Mouse (Mus musculus): ENCODE data around the gene Gpx6. TPM values are rescaled to one million over a fixed set of nuclear protein-coding genes. Genes with fewer than 3 reads are reported as not detected.
A peak's percentile ranks its signal among the peaks of the same experiment; 100 is the strongest.

Gene Gpx6
- polyA plus RNA-seq, 1 experiment from 2014 or later = 0.60 TPM

DNA sequence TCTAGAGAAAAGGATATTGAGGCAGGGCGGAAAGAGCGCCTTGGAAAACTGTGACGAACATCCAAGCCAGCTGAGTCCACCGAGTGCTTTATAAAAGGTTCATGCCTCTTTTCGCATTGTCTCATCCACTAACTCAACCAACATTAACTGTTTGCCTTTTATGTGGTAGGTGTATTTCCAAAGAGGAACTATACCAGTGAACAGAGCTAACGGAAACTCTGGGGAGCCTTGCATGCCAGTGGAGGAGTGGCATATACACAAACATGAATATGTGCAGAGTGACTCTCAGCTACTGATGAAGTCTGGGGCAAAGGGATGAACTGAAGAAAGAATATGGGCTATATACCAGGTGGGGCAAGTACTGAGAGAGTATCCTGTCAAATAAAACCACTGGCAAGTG is 11.5 kb downstream of the Gpx6 start:
- ATAC-seq (ENCODE audit: insufficient number of reproducible peaks, insufficient read depth, low FRiP score, low TSS enrichment, low read depth) = no peak
- no peak overlapping the region for H3K4me3 ChIP-seq (replicated peaks)
- H3K27ac ChIP-seq = no peak overlapping the region
- peaks cover 13% of the 10 kb centered on the region for H3K27me3 ChIP-seq
- WGBS = 74% methylated on average over 6 of the region's 6 CpGs
- peak overlapping the region; percentile 55; the same call in 1 of the 2 replicates for H3K4me2 ChIP-seq
- no peaks in the 10 kb centered on the region for H3K9me3 ChIP-seq
- H3K4me1 ChIP-seq (replicated peaks) = no peaks in the 10 kb centered on the region
- H3K9ac ChIP-seq (replicated peaks) = no peak overlapping the region
- H3K36me3 ChIP-seq = no peaks in the 10 kb centered on the region

GRCm38 (mm10) chr13:21326191-21326590 is 14.3 kb downstream of the Gpx6 start:
- ATAC-seq (ENCODE audit: insufficient number of reproducible peaks, insufficient read depth, low FRiP score, low TSS enrichment, low read depth) = no peak
- Histone ChIP-seq H3K27ac (no peak overlapping the region), H3K36me3 (no peaks in the 10 kb centered on the region), H3K27me3 (peaks cover 13% of the 10 kb centered on the region; the same call in 1 of the 2 replicates), H3K9me3 (no peaks in the 10 kb centered on the region), H3K9ac (replicated peaks) (no peak overlapping the region), H3K4me2 (peak overlapping the region; percentile 69), H3K4me3 (replicated peaks) (no peak overlapping the region), H3K4me1 (replicated peaks) (no peaks in the 10 kb centered on the region)
- WGBS = 6% methylated on average over 4 of the region's 4 CpGs

DNA sequence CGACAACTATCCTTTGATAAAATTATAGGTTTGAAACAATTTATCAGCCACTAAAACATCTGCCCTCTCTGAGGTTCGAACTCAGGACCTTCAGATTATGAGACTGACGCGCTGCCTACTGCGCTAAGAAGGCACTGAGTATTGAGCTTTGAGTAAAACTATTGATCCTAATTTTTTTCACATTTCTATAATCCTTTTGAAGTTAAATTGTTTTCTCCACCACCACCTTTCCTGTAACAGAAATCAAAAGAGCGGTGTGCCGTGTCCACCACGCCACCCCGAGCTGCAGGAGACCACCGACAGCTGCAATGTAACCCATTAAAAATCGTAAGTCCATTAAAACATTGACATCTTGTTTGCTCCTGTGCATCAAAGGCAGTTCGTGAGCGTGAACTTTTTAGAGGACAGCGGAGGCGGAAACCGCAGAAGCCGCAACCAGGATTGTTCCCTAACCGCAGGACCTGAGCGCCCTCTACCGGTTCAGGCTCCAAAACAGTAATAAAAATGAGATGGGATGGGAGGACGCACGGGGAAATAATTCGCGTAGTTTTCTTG is 14.8 kb downstream of the Gpx6 start:
- H3K27me3 ChIP-seq = peaks cover 11% of the 10 kb centered on the region; the same call in 1 of the 2 replicates
- WGBS = 1% methylated on average over 24 of the region's 24 CpGs

GRCm38 (mm10) chr13:21327424-21327823 is 15.5 kb downstream of the Gpx6 start:
- Histone ChIP-seq H3K4me1 (replicated peaks) (no peaks in the 10 kb centered on the region), H3K36me3 (no peaks in the 10 kb centered on the region), H3K27me3 (peaks cover 8% of the 10 kb centered on the region; the same call in 1 of the 2 replicates), H3K4me3 (replicated peaks) (peak overlapping the region; percentile 46), H3K4me2 (peak overlapping the region; percentile 69), H3K9me3 (no peaks in the 10 kb centered on the region), H3K9ac (replicated peaks) (peak overlapping the region; percentile 37; the same call in 1 of the 2 replicates), H3K27ac (no peak overlapping the region)
- ATAC-seq (ENCODE audit: insufficient number of reproducible peaks, insufficient read depth, low FRiP score, low TSS enrichment, low read depth) = peak; percentile 67; the same call in 1 of the 2 replicates
- WGBS = under 1% methylated on average over 9 of the region's 9 CpGs

More for the DNA sequence above, 14.8 kb downstream of the Gpx6 start:
- no peaks in the 10 kb centered on the region for H3K9me3 ChIP-seq
- H3K4me3 ChIP-seq (replicated peaks) = peak overlapping the region; percentile 46
- 0 out of 2 replicates have a peak overlapping the region, but pooled peaks have one; percentile 32 for H3K9ac ChIP-seq (replicated peaks)
- H3K36me3 ChIP-seq = no peaks in the 10 kb centered on the region
- peak overlapping the region; percentile 69 for H3K4me2 ChIP-seq
- ATAC-seq (ENCODE audit: insufficient number of reproducible peaks, insufficient read depth, low FRiP score, low TSS enrichment, low read depth) = peak; percentile 66; the same call in 1 of the 2 replicates
- no peak overlapping the region for H3K27ac ChIP-seq
- H3K4me1 ChIP-seq (replicated peaks) = no peaks in the 10 kb centered on the region

GRCm38 (mm10) chr13:21346610-21347009 is 34.7 kb downstream of the Gpx6 start, which contains the start of gene Olfr1367:
Olfr1367 (plus strand) TSS chr13:21346910.
- Histone ChIP-seq H3K36me3 (no peaks in the 10 kb centered on the region), H3K9ac (replicated peaks) (no peak within 1 kb of the TSS), H3K27ac (no peak within 1 kb of the TSS), H3K27me3 (no peaks in the 10 kb centered on the region), H3K4me1 (replicated peaks) (no peaks in the 10 kb centered on the region), H3K4me3 (replicated peaks) (no peak within 1 kb of the TSS), H3K9me3 (no peaks in the 10 kb centered on the region), H3K4me2 (no peak within 1 kb of the TSS)
- no peak for ATAC-seq (ENCODE audit: insufficient number of reproducible peaks, insufficient read depth, low FRiP score, low TSS enrichment, low read depth)
- WGBS = 100% methylated on average over 1 of the region's 1 CpGs

GRCm38 (mm10) chr13:21350593-21350992 is 38.7 kb downstream of the Gpx6 start:
- Histone ChIP-seq H3K4me1 (replicated peaks) (no peaks in the 10 kb centered on the region), H3K4me3 (replicated peaks) (no peak overlapping the region), H3K36me3 (no peaks in the 10 kb centered on the region), H3K27ac (no peak overlapping the region), H3K27me3 (peaks cover 3% of the 10 kb centered on the region; the same call in 1 of the 2 replicates), H3K9me3 (no peaks in the 10 kb centered on the region), H3K9ac (replicated peaks) (no peak overlapping the region), H3K4me2 (no peak overlapping the region)
- ATAC-seq (ENCODE audit: insufficient number of reproducible peaks, insufficient read depth, low FRiP score, low TSS enrichment, low read depth) = no peak

- Histone ChIP-seq H3K9ac (replicated peaks) (peak within 1 kb of the TSS; percentile 94), H3K4me1 (replicated peaks) (peaks cover 15% of the 10 kb centered on the region), H3K27ac (peak within 1 kb of the TSS; percentile 88), H3K36me3 (peaks cover 15% of the 10 kb centered on the region), H3K4me2 (peak within 1 kb of the TSS; percentile 64), H3K9me3 (no peaks in the 10 kb centered on the region), H3K27me3 (no peaks in the 10 kb centered on the region), H3K4me3 (replicated peaks) (peak within 1 kb of the TSS; percentile 80)
- ATAC-seq (ENCODE audit: insufficient number of reproducible peaks, insufficient read depth, low FRiP score, low TSS enrichment, low read depth) = peak; percentile 100
- 1% methylated on average over 29 of the region's 29 CpGs for WGBS
Observed at GRCm38 (mm10) chr13:21362621-21363248, 50.8 kb downstream of the Gpx6 start, which contains the start of gene Zscan12. Zscan12 (plus strand) TSS chr13:21362820.

DNA sequence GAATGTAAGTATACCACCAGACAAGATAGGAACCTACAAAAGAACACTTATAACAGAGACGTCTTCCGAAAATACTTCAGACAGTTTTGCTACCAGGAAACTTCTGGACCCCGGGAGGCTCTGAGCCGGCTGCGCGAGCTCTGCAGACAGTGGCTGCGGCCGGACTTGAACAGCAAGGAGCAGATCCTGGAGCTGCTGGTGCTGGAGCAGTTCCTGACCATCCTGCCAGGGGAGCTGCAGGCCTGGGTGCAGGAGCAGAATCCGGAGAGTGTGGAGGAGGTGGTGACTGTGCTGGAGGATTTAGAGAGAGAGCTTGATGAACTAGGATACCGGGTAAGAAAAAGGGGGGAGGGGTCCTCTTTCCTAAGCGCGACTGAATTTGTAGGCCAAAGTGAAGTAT is 51.8 kb downstream of the Gpx6 start:
- WGBS = 72% methylated on average over 12 of the region's 12 CpGs
- peak overlapping the region; percentile 94 for H3K9ac ChIP-seq (replicated peaks)

DNA sequence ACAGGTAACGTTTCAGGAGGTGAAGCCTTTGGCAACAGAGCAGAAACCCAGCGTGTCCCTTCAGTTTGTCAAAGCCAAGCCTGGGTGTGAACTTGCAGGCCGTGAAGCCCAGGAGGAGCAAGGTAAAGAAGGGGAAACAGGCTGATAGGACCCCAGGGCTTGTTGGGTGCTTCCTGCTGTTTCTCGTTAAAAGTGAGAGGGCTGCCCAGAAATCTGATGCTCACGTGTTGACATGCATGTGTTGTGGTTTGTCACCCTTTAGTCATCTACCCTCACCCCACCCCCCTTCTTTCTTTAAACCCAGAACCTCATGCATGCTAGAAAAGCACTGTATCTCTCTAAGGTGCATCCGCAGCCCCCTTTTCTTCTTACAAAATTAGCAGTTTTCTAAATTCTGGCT is 54.7 kb downstream of the Gpx6 start:
- peaks cover 15% of the 10 kb centered on the region for H3K4me1 ChIP-seq (replicated peaks)
- H3K9me3 ChIP-seq = no peaks in the 10 kb centered on the region
- H3K4me3 ChIP-seq (replicated peaks) = no peak overlapping the region
- H3K4me2 ChIP-seq = no peak overlapping the region
- H3K27ac ChIP-seq = no peak overlapping the region
- 68% methylated on average over 6 of the region's 6 CpGs for WGBS
- H3K36me3 ChIP-seq = peaks cover 53% of the 10 kb centered on the region
- H3K27me3 ChIP-seq = no peaks in the 10 kb centered on the region
- no peak for ATAC-seq (ENCODE audit: insufficient number of reproducible peaks, insufficient read depth, low FRiP score, low TSS enrichment, low read depth)
- H3K9ac ChIP-seq (replicated peaks) = no peak overlapping the region

More for the DNA sequence above, 51.8 kb downstream of the Gpx6 start:
- Histone ChIP-seq H3K4me1 (replicated peaks) (peaks cover 15% of the 10 kb centered on the region), H3K27ac (no peak overlapping the region), H3K36me3 (peaks cover 25% of the 10 kb centered on the region), H3K9me3 (no peaks in the 10 kb centered on the region), H3K4me3 (replicated peaks) (peak overlapping the region; percentile 80), H3K4me2 (peak overlapping the region; percentile 64), H3K27me3 (no peaks in the 10 kb centered on the region)
- ATAC-seq (ENCODE audit: insufficient number of reproducible peaks, insufficient read depth, low FRiP score, low TSS enrichment, low read depth) = no peak

Data from limb, embryonic 12.5 days (tissue).